Mouse (Mus musculus) embryo, embryonic 9.5 days (tissue): ENCODE measurements around the gene Klhl26.

Source experiments
- DNase-seq: peaks from one replicate; pipeline ENCODE4 v3.0.0-alpha.2; 2017; ENCODE audit errors: extremely low spot score

Gene Klhl26

DNA sequence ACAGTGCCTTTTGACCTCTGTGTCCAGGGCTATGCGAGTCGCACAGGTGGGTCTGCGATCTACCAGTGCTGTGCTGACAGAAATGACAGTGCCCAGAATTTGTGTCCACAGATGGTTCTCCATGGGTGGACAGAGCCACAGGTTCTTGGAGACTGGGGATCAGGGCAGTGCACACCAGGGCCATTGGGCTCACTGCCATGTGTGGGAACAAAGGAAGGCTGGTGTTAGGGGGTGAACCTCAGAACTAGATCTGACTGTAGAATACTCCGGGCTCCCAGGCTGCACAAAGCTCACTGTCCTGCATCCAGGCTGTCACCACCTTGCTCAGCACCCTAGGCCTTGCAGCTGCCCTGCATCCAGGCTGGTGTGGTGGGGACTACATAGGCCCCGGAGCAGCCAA, 66.5 kb downstream of the Klhl26 start:
- DNase-seq: no peak

DNA sequence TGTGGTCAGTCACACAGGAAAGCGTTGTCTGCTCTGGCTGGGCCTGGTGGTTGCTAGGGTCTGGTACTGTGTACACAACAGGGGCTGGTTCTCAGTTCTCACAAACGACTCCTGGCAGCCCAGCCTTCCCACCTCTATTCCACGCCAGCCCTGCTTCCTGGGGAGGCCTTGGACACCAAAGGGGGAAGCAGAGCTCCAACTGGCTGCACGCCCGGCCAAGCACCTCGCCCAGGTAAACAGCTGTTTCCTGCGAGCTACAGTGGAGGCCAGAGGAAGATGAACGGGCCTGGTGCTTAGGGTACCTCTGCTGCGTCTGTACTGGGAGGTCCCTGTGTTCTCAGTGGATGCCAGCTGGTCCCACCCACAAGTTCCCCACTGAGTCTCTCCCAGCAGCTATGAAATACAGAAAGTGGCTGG, 67.3 kb downstream of the Klhl26 start:
- no peak for DNase-seq

DNA sequence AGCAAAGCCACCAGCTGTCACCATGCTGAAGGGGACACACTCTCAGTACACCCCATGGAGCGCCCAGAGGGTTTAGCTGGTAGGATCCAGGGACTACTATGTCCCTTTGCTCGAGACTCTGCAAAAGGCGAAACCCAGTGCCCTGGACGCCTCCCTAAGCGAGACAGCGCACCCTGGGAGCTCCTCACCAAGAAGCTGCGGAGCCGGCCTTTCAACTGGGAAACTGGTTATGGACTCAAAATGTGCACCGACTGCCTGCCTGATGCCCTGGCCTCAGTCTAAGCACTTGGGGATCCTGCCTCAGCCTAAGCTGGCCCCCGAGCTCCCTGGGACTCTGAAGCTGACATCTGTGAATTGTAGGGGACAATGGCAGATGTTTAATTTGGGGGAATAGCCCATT, 67.7 kb downstream of the Klhl26 start:
- no peak for DNase-seq

DNA sequence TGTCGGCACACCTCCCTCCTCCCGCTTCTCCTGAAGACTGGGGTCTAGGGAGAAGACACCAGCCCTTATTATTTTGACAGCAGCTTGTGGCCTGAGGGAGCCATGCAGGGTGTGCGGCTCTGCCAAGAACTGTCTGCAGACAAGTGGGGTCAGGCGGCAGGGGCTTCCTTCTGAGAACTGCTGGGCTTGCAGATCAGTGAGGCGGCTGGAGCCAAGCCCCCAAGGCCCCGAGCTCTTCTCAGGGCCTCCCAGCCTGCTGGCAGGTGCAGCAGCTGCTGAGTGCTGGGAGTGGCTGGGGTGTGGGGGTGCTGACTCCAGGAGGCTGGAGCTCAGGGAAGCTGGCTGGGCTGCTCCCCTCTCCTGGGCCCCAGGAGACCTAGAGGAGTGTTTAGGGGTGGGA, 68.5 kb downstream of the Klhl26 start:
- DNase-seq: no peak

DNA sequence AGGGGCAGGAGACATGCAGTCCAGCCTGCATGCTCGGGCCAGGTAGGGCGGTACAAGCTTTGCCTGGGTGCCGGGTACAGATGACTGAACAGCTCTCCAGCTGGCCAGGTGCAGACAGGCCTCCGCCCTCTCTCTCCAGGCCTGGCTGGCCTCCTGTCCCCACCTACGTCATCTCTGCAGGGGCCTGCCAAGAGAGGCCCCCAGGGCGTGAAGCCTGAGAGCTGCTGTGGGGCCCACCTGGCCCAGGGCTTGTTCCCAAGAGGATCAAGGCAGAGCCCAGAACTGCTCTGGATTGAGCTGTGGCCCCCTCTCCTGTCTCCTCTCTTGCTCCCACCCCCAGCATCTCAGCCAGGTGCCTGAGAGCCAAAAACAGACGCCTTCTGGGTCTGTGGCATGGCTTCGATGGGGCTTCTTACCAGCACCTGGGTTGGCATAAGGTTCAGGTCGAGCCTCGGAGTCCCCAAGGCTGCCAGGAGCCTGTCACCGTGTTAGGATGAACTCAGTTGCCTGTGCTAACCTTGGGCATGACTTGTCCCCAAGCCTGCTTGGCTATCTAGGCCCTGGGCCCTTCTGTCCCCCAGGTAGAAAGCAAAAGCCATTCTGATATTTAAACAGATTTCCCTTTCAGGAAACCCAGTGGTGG, 70.2 kb downstream of the Klhl26 start:
- DNase-seq: no peak

DNA sequence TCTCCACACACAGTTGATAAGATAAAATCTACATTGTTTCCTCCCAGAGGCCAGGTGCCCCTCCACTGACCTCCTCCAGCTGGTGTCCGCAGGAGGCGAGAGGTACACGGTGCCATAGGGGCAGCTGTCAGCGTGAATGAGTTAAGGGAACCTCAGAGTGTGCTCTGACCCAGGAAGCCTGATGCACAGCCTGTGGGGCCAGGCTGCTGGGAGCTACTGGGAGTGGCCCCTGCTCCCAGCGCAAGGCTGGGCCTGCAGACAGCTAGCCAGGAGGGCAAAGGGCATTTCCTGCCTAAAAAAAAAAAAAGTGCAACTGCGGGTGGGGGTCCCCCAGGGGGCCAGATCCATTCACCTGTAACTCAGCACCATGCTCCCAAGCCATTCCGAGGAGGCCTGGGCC, 71.6 kb downstream of the Klhl26 start:
- DNase-seq: no peak

DNA sequence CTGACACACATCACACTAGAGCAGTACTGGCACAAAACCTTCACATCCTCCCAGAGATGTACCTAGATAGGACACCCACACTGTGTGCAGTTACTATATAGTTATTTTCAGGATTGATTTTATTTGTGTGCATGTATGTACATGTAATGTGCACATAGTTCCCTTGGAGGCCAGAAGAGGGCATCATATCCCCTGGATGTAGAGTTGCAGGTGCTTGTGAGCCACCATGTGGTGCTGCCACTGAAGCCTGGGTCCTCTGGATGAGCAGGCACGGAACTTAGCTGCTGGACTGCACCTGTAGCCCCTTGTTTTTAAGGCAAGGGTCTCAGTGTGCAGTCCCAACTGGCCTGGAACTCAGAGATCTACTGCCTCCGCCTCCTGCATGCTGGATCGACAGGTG, 72.6 kb downstream of the Klhl26 start:
- no peak for DNase-seq
